Mouse (Mus musculus) layer of hippocampus, adult 8-10 months (tissue): ENCODE data around the gene Spcs2. TPM values are rescaled to one million over a fixed set of nuclear protein-coding genes. Genes with fewer than 3 reads are reported as not detected.

Source experiments
- total RNA-seq, 4 experiments: library from RNA; stranded (reverse); gene quantifications; 2 replicates each; pipeline ENCODE4 v1.2.4; 2022

Spcs2 gene
- total RNA-seq, 4 experiments from 2014 or later: 88.4 to 103 (median 94.7) TPM

Other genes starting within 250 kb of the Spcs2 start
- 1 to 10 TPM; 5.0 to 7.3 (median 6.6) TPM for gene Tpbgl, start 236.4 kb downstream of the Spcs2 start, total RNA-seq
- gene Slco2b1, start 152.1 kb downstream of the Spcs2 start, total RNA-seq: 10 to 100 TPM; 11.6 to 32.5 (median 21.0) TPM
- gene Olfr520, start 133.2 kb downstream of the Spcs2 start, total RNA-seq: under 1 TPM in 1 of 4 experiments, not detected in 3; 0.34 TPM
- gene Olfr521, start 100.0 kb downstream of the Spcs2 start, total RNA-seq: not detected
- gene Neu3, start 35.0 kb downstream of the Spcs2 start, total RNA-seq: 1 to 10 TPM; 2.7 to 4.0 (median 3.5) TPM
- gene Xrra1, start 4.3 kb downstream of the Spcs2 start, total RNA-seq: 1 to 10 TPM in 3 of 4 experiments, under 1 TPM in 1; 0.57 to 1.6 (median 1.2) TPM
- 10 to 100 TPM; 27.7 to 34.0 (median 29.0) TPM for gene Rnf169, start 117.0 kb upstream of the Spcs2 start, total RNA-seq
- gene Chrdl2, start 142.7 kb upstream of the Spcs2 start, total RNA-seq: under 1 TPM in 2 of 4 experiments, not detected in 2; 0.58 to 0.66 TPM